Mouse (Mus musculus) thymus, postnatal 14 days (tissue): ENCODE measurements around the gene Dpp7.

Experiments used
- DNase-seq: peaks from one replicate; pipeline ENCODE4 v3.0.0; 2021

Gene Dpp7

GRCm38 (mm10) chr2:25310180-25310579 is 46.0 kb downstream of the Dpp7 start:
- no peak for DNase-seq

GRCm38 (mm10) chr2:25305587-25306359 is 50.4 kb downstream of the Dpp7 start:
- DNase-seq, result no peak

DNA sequence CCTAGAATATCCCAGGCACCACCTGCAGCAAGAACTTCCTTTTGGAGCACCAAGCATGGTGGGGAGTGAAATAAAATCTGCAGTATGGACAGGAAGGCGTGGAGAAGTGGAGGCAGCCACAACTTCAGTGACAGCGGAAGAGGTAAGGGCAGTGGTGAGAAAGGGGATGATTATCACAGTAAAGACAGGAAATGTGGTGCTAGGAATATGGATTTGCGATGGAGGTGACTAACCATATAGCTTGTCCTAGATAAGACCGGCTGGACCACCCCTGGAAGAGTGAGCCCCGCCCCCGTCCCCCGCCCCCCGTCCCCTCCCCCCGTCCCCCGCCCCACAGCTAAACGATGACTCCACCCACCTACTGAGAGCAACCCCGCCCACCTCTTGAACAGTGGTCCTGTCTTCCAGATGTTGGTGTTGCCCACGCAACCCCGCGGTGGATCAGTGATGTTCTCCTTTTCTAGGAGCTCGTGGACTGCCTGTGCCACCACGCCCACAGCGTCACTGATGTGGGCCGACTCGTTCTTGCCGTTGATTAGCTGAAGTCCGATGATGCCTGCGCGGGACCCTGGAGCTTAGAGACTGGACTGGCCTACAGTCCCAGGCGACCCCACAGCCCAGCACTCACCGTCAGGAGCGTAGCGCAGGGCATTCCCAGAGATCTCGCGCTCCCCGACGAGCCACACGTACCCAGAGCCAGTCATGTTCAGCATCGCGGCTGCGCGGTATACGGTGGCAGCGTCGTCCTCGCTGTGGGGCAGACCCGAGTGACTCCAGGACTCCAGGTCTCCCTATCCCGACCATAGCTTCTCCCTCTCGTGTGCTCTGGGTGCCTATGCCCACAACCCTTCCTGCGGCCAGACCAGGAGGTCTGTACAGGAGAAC is 51.3 kb downstream of the Dpp7 start:
- no peak for DNase-seq

DNA sequence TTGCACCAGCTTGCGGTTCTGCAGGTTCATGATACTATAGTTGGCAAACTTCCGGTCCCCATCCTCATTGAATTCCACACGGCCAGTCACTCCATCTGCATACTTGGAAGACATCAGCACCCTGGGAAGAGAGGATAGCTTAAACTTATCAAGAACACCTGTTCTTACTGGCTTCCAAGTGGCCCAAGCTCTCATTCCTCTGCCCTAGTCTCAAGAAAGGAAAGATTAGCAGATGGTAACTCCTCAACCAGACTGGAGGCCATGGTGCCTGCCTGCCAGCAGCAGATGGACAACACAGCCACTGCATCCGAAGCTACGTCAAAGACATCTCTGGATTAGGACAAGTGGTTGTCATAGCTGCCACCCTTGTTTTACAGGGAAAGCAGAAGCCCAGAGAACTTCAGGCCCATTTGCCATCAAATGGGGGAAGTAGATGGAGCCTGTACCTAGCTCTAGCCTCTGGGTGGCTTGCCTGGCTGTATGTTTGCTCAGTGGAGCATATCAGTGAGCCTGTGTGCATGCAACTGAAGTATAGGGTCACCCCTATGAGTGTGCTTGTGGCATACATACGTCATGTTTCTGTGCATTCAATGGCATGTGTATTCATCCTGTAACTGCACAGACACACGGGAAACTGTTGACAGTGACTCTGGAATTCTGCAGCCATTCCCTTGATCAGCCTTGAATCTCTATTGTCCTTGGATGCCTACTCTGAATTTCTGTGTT is 52.1 kb downstream of the Dpp7 start:
- no peak for DNase-seq

DNA sequence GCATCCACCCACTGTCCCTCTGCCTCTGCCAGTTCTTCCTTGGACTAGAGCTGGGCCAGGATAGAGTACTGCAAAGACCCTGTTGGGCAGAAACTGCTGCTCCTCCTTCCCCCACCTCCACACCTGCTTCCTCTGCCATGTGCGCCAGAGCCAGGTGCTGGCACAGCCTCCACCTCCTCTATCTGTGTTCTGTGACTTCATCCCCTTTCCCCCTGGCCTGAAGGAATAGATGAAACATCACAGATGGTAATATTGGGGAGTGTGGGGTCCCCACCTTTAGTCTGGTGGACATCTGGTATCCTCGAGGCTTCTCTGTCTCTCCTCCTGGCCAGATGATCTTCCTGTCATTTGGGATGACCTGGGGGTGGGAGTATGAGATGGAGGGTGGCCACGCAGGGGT is 52.7 kb downstream of the Dpp7 start:
- DNase-seq, result no peak
